In the genomic region with DNA sequence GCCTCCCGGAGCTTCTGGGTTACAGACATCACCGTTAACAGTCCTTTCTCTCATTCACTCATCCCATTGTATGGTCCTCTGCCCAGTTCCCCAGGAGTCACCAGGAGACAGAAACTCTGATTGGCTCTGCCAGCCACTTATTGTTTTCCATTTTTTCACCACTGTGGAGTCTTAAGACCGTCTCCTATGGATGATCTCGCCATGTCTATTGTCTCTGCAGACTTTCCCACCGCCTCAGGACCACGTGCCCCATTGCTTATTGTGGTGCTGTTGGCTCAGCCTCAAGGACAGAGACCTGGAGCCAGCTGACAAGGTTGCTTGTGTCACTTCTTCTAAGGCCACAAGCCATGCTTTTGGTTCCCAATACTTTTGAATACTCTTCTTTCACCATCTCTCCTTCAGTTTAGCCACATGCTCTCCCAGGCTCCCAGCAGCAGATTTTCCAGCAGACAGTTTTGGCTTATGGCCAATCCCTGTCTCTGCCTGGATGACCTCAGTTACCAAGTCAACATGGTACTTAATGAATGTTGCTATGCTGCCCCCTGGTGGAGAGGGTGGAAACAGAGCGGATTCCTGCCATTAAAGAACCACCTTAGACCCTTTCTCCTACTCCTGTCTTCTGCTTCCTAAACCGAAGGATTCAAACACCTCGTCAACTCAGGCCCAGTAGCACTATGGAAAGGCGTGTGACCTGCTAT, we compare ENCODE assay signal across 8 mouse cellular contexts.
DNase-seq lines count a peak whose midpoint lies in the region; ATAC-seq and TF ChIP-seq lines count a peak whose summit lies in the region.

No protein-coding gene starts in this region.

- no peak overlapping the region for H3K4me3 ChIP-seq in ES-E14 (ENCODE audit: insufficient read depth in 1 of 2, low read depth in 1 of 2, low read length in 2 of 2, poor library complexity in 1 of 2, severe bottlenecking in 1 of 2)
- H3K4me3 ChIP-seq in heart, postnatal 0 days (ENCODE audit: low read depth, low read length), result no peak overlapping the region
- H3K4me3 ChIP-seq in liver, embryonic 13.5 days (replicated peaks), result no peak overlapping the region

- in situ Hi-C loops in ES-E14 (cut with MboI; ENCODE audit: low sequenced_read_pairs in 2 of 2, unreplicated experiment in 2 of 2), result no loop called here

- H3K27ac ChIP-seq in ES-E14 (ENCODE audit: insufficient read depth, low read depth, low read length, poor library complexity, severe bottlenecking), result no peak overlapping the region
- no peak overlapping the region for H3K27ac ChIP-seq in heart, postnatal 0 days (ENCODE audit: low read depth)
- H3K27ac ChIP-seq in liver, embryonic 13.5 days, result no peak overlapping the region

- no peak overlapping the region for H3K4me2 ChIP-seq in heart, postnatal 0 days (ENCODE audit: low read depth, low read length)
- no peak overlapping the region for H3K4me2 ChIP-seq in liver, embryonic 13.5 days

- peak; percentile 80 for DNase-seq in ES-E14 (ENCODE audit: low read depth, low spot score)
- peak; percentile 86 for DNase-seq in adrenal gland, postnatal 14 days
- peak; percentile 67 for DNase-seq in embryo, embryonic 9.5 days (ENCODE audit: extremely low spot score)
- DNase-seq in heart, postnatal 0 days (ENCODE audit: low spot score), result peak; percentile 71
- peak; percentile 84 for DNase-seq in kidney, postnatal 10 days
- peak; percentile 7 for DNase-seq in liver, embryonic 13.5 days
- peak; percentile 64 for DNase-seq in ovary, postnatal 14 days (ENCODE audit: low spot score)

- no peaks in the 10 kb centered on the region for H3K36me3 ChIP-seq in ES-E14 (ENCODE audit: control insufficient read depth, insufficient read depth, low read length, poor library complexity, severe bottlenecking)
- H3K36me3 ChIP-seq in heart, postnatal 0 days (replicated peaks; ENCODE audit: control insufficient read depth, insufficient read depth, low read length), result no peaks in the 10 kb centered on the region
- H3K36me3 ChIP-seq in liver, embryonic 13.5 days, result no peaks in the 10 kb centered on the region

- H3K27me3 ChIP-seq in heart, postnatal 0 days (ENCODE audit: control insufficient read depth, insufficient read depth, low read length), result no peaks in the 10 kb centered on the region
- H3K27me3 ChIP-seq in liver, embryonic 13.5 days, result no peaks in the 10 kb centered on the region

- no peak for ATAC-seq in heart, postnatal 0 days (ENCODE audit: insufficient read depth, low read depth)
- no peak for ATAC-seq in liver, embryonic 13.5 days (ENCODE audit: low read depth)
- ATAC-seq in activated CD4-positive, CD25-positive, alpha-beta regulatory T cell, adult 4 months, result no peak

- no peak overlapping the region for H3K9ac ChIP-seq in ES-E14 (ENCODE audit: insufficient read depth, low read depth, low read length, poor library complexity, severe bottlenecking)
- no peak overlapping the region for H3K9ac ChIP-seq in heart, postnatal 0 days (replicated peaks; ENCODE audit: low read depth, low read length)
- no peak overlapping the region for H3K9ac ChIP-seq in liver, embryonic 13.5 days

- H3K9me3 ChIP-seq in ES-E14 (ENCODE audit: control insufficient read depth, insufficient read depth, low read depth, low read length), result no peaks in the 10 kb centered on the region
- no peaks in the 10 kb centered on the region for H3K9me3 ChIP-seq in heart, postnatal 0 days (replicated peaks; ENCODE audit: control insufficient read depth, low read length)
- no peaks in the 10 kb centered on the region for H3K9me3 ChIP-seq in liver, embryonic 13.5 days (replicated peaks)

- 49% methylated on average over 10 of the region's 10 CpGs for WGBS in heart, postnatal 0 days
- WGBS in liver, embryonic 13.5 days (ENCODE audit: insufficient replicate concordance), result 39% methylated on average over 10 of the region's 10 CpGs

- no peaks in the 10 kb centered on the region for H3K4me1 ChIP-seq in ES-E14 (ENCODE audit: control insufficient read depth in 2 of 2, insufficient read depth in 2 of 2, low read length in 2 of 2, poor library complexity in 1 of 2)
- H3K4me1 ChIP-seq in heart, postnatal 0 days (ENCODE audit: control insufficient read depth, insufficient read depth), result no peaks in the 10 kb centered on the region
- no peaks in the 10 kb centered on the region for H3K4me1 ChIP-seq in liver, embryonic 13.5 days (replicated peaks)

- peak; percentile 70 for TF ChIP-seq CTCF in heart, postnatal 0 days (IDR thresholded peaks at IDR 0.05; ENCODE audit: low read depth)

- TF ChIP-seq EP300 in heart, postnatal 0 days (IDR thresholded peaks at IDR 0.05; ENCODE audit: low read depth), result no peak

TF ChIP-seq in ES-E14, 5 proteins besides CTCF, POLR2A, EP300 and RAD21:
- TF ChIP-seq MAFK (IDR thresholded peaks at IDR 0.05; ENCODE audit: insufficient read depth, low read depth, low read length), result no peak
- TF ChIP-seq ZC3H11A (IDR thresholded peaks at IDR 0.05; ENCODE audit: borderline replicate concordance, low read depth, low read length), result 0 out of 2 replicates have a peak, but pooled peaks have one; percentile 51

Comparison
In these comparisons a context has a peak if more than half of its experiments do, and no peak if none do; other contexts are left out.
1. DNase-seq: peak in every context shown above with its lines; median percentile 86 in adrenal gland, postnatal 14 days; 84 in kidney, postnatal 10 days; 80 in ES-E14; 71 in heart, postnatal 0 days; 67 in embryo, embryonic 9.5 days; 64 in ovary, postnatal 14 days; 7 in liver, embryonic 13.5 days.